In the genomic region with DNA sequence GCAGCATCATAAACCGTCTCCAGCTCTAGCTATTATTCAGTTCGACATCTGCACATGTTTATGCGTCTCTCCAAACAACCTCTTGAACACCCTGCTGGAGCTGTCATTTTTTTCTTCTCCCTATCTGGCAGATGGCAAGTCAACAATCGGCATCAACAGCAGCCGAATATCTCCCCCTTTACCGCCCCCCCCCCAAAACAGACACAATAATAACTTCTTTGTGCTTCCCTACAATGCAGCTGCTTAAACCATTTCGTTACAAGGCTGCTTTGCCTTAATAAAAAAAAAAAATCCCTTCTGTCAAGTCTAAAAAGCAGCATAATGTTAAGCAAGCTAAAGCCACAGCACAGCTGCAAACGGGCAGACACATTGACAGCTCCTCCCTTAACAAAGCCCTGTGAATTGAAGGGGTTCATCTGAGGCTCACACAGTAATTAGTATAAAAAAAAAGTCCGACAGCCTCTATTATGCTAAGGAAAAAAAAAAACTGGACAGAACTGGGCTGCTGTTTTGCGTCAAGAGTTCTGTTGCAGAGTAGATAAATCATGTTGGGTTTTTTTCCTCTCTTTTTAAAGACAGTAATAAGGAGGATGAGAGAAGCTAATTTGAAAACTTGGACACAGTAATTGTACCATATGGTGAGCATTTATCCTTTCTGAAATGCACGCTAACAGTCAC, we compare ENCODE assay signal across 8 mouse cellular contexts.
DNase-seq lines count a peak whose midpoint lies in the region; ATAC-seq lines count a peak whose summit lies in the region.

No protein-coding gene starts in this region.

- H3K4me2 ChIP-seq in lung, embryonic 15.5 days: peak overlapping the region; percentile 18; the same call in 1 of the 2 replicates
- H3K4me2 ChIP-seq in hindbrain, embryonic 15.5 days: peak overlapping the region; percentile 48

- H3K4me1 ChIP-seq in lung, embryonic 15.5 days: no peaks in the 10 kb centered on the region
- H3K4me1 ChIP-seq in hindbrain, embryonic 15.5 days (replicated peaks): peaks cover 14% of the 10 kb centered on the region

- no peaks in the 10 kb centered on the region for H3K9me3 ChIP-seq in lung, embryonic 15.5 days
- no peaks in the 10 kb centered on the region for H3K9me3 ChIP-seq in hindbrain, embryonic 15.5 days

- DNase-seq in gastrocnemius, postnatal 14 days: peak; percentile 6
- no peak for DNase-seq in gastrocnemius, adult 8-10 months (ENCODE audit: low spot score in 2 of 2)
- no peak for DNase-seq in lung, postnatal 25 days (ENCODE audit: low spot score)
- peak; percentile 94 for DNase-seq in retina, postnatal 1 day
- no peak for DNase-seq in yolk sac, embryonic 10.5 days (ENCODE audit: low spot score)

- no peak overlapping the region for H3K27ac ChIP-seq in lung, embryonic 15.5 days
- H3K27ac ChIP-seq in hindbrain, embryonic 15.5 days (replicated peaks): peak overlapping the region; percentile 73

- H3K36me3 ChIP-seq in lung, embryonic 15.5 days: no peaks in the 10 kb centered on the region
- no peaks in the 10 kb centered on the region for H3K36me3 ChIP-seq in hindbrain, embryonic 15.5 days

- 32% methylated on average over 11 of the region's 11 CpGs for WGBS in lung, embryonic 15.5 days
- WGBS in hindbrain, embryonic 15.5 days: 3% methylated on average over 11 of the region's 11 CpGs

- peak; percentile 62; the same call in 1 of the 2 replicates for ATAC-seq in lung, embryonic 15.5 days (ENCODE audit: borderline replicate concordance, extremely low read depth, low FRiP score, low TSS enrichment)
- peak; percentile 86 for ATAC-seq in hindbrain, embryonic 15.5 days (ENCODE audit: low FRiP score, low read depth)
- ATAC-seq in monocyte, adult 5-6 weeks (replicated peaks; ENCODE audit: insufficient number of reproducible peaks, low FRiP score, low TSS enrichment, poor library complexity, severe bottlenecking): no peak

- no peaks in the 10 kb centered on the region for H3K27me3 ChIP-seq in lung, embryonic 15.5 days
- no peaks in the 10 kb centered on the region for H3K27me3 ChIP-seq in hindbrain, embryonic 15.5 days

- no peak overlapping the region for H3K9ac ChIP-seq in lung, embryonic 15.5 days
- H3K9ac ChIP-seq in hindbrain, embryonic 15.5 days: 0 out of 2 replicates have a peak overlapping the region, but pooled peaks have one; percentile 22

- no peak overlapping the region for H3K4me3 ChIP-seq in lung, embryonic 15.5 days
- peak overlapping the region; percentile 24; the same call in 1 of the 2 replicates for H3K4me3 ChIP-seq in hindbrain, embryonic 15.5 days

- intact Hi-C loops in gastrocnemius, postnatal 14 days (cut with DNase I; ENCODE audit: low total_unique reads): no loop called here

Comparison
In these comparisons a context has a peak if more than half of its experiments do, and no peak if none do; other contexts are left out.
1. DNase-seq: peak in gastrocnemius, postnatal 14 days (single experiment) and retina, postnatal 1 day (single experiment); none in gastrocnemius, adult 8-10 months (0 of 2), lung, postnatal 25 days (single experiment) and yolk sac, embryonic 10.5 days (single experiment).